Mouse (Mus musculus): ENCODE measurements around the gene Csf2rb.
"Not testable (repeated sequence)": the region's sequence is repeated elsewhere in the genome, so short reads cannot be mapped to it uniquely, and the experiment has no call there.

Csf2rb gene

GRCm38 (mm10) chr15:78325671-78326339, at the start of gene Csf2rb:
TSS of gene Csf2rb (plus strand) at chr15:78325752.
- no peak for DNase-seq

GRCm38 (mm10) chr15:78278308-78278707, 47.2 kb upstream of the Csf2rb start:
- no peak for DNase-seq

- DNase-seq, result no peak
These were observed 37.6 kb upstream of the Csf2rb start for GRCm38 (mm10) chr15:78287941-78288340.

- DNase-seq, result not testable (repeated sequence)
These were observed 35.8 kb upstream of the Csf2rb start for GRCm38 (mm10) chr15:78289775-78290174.

- peak; percentile 21 for DNase-seq
These were observed 32.3 kb upstream of the Csf2rb start for GRCm38 (mm10) chr15:78293228-78293627.

GRCm38 (mm10) chr15:78293716-78294115, 31.8 kb upstream of the Csf2rb start:
- no peak for DNase-seq

GRCm38 (mm10) chr15:78298558-78298957, 27.0 kb upstream of the Csf2rb start:
- DNase-seq, result no peak

GRCm38 (mm10) chr15:78299641-78300040, 25.9 kb upstream of the Csf2rb start:
- no peak for DNase-seq

GRCm38 (mm10) chr15:78300773-78301172, 24.8 kb upstream of the Csf2rb start:
- no peak for DNase-seq

GRCm38 (mm10) chr15:78302718-78303117, 22.8 kb upstream of the Csf2rb start:
- DNase-seq, result no peak

GRCm38 (mm10) chr15:78303665-78304233, 21.8 kb upstream of the Csf2rb start:
- no peak for DNase-seq

GRCm38 (mm10) chr15:78305341-78305933, 20.1 kb upstream of the Csf2rb start, which contains the start of gene Csf2rb2:
TSS of gene Csf2rb2 (minus strand) at chr15:78305721.
- DNase-seq, result no peak

- peak; percentile 60 for DNase-seq
These were observed 15.7 kb upstream of the Csf2rb start for GRCm38 (mm10) chr15:78309865-78310264.

GRCm38 (mm10) chr15:78310971-78311370, 14.6 kb upstream of the Csf2rb start:
- no peak for DNase-seq

GRCm38 (mm10) chr15:78312421-78313233, 12.9 kb upstream of the Csf2rb start:
- DNase-seq, result peak; percentile 34

- not testable (repeated sequence) for DNase-seq
These were observed 11.9 kb upstream of the Csf2rb start for GRCm38 (mm10) chr15:78313659-78314058.

- DNase-seq, result not testable (repeated sequence)
These were observed 7.0 kb upstream of the Csf2rb start for GRCm38 (mm10) chr15:78318338-78319171.

- DNase-seq, result peak; percentile 72
These were observed 4.6 kb upstream of the Csf2rb start for GRCm38 (mm10) chr15:78320825-78321496.

GRCm38 (mm10) chr15:78323366-78323765, 2.2 kb upstream of the Csf2rb start:
- DNase-seq, result no peak

GRCm38 (mm10) chr15:78324294-78324693, 1.3 kb upstream of the Csf2rb start:
- no peak for DNase-seq

GRCm38 (mm10) chr15:78326747-78327146, 1.2 kb downstream of the Csf2rb start:
- no peak for DNase-seq

All from retina, postnatal 1 day (tissue).